Comparison of ENCODE assay signal across 8 mouse cellular contexts in genomic region chr12:111375559-111375958, GRCm38 (mm10). TPM values are rescaled to one million over a fixed set of nuclear protein-coding genes. Genes with fewer than 3 reads are reported as not detected.
A peak's percentile ranks its signal among the peaks of the same experiment; 100 is the strongest.
DNase-seq lines count a peak whose midpoint lies in the region; ATAC-seq and TF ChIP-seq lines count a peak whose summit lies in the region.
"Had no signal": no experiment of that assay in that cellular context is flagged by ENCODE, and none has a peak within 500 bp of the region (broad histone marks: within the 10 kb centered on the region; RNA-seq: fewer than 3 reads in every experiment).

No protein-coding gene starts in this region.

- peak overlapping the region; percentile 25; the same call in 1 of the 2 replicates for H3K27ac ChIP-seq in lung, embryonic 14.5 days (ENCODE audit: low read depth)
- H3K27ac ChIP-seq in forebrain, embryonic 14.5 days (ENCODE audit: low read depth, low read length) = no peak overlapping the region
- H3K27ac ChIP-seq in limb, embryonic 13.5 days = no peak overlapping the region
- peak overlapping the region; percentile 98 for H3K27ac ChIP-seq in small intestine, adult 2 months (ENCODE audit: insufficient read depth, low read depth, low read length)

- DNase-seq in lung, embryonic 14.5 days = no peak
- no peak for DNase-seq in lung, postnatal 25 days (ENCODE audit: low spot score)
- no peak for DNase-seq in forebrain, embryonic 14.5 days (ENCODE audit: low spot score)
- no peak for DNase-seq in right cerebral cortex, postnatal 10 days (ENCODE audit: low spot score in 2 of 2)
- DNase-seq in gastrocnemius, postnatal 4 days (ENCODE audit: low spot score in 2 of 2) = no peak

- TF ChIP-seq CTCF in lung, embryonic 14.5 days (IDR thresholded peaks at IDR 0.05; ENCODE audit: low read depth) = no peak
- TF ChIP-seq CTCF in small intestine, adult 2 months (IDR thresholded peaks at IDR 0.05; ENCODE audit: extremely low read depth, insufficient read length, insufficient replicate concordance, low read depth, low read length) = no peak

- no peaks in the 10 kb centered on the region for H3K9me3 ChIP-seq in lung, embryonic 14.5 days (ENCODE audit: low read depth, low read length)
- H3K9me3 ChIP-seq in forebrain, embryonic 14.5 days (replicated peaks; ENCODE audit: control insufficient read depth, low read length) = no peaks in the 10 kb centered on the region
- H3K9me3 ChIP-seq in limb, embryonic 13.5 days = no peaks in the 10 kb centered on the region

- WGBS in lung, embryonic 14.5 days = 27% methylated on average over 12 of the region's 12 CpGs
- WGBS in forebrain, embryonic 14.5 days = 71% methylated on average over 12 of the region's 12 CpGs
- 76% methylated on average over 12 of the region's 12 CpGs for WGBS in limb, embryonic 13.5 days
- 15% methylated on average over 12 of the region's 12 CpGs for WGBS in small intestine, adult 2 months

- peak overlapping the region; percentile 98 for H3K4me3 ChIP-seq in lung, embryonic 14.5 days (ENCODE audit: low read depth, low read length)
- H3K4me3 ChIP-seq in forebrain, embryonic 14.5 days (ENCODE audit: low read depth, low read length) = peak overlapping the region; percentile 97
- peak overlapping the region; percentile 97 for H3K4me3 ChIP-seq in limb, embryonic 13.5 days
- peak overlapping the region; percentile 68 for H3K4me3 ChIP-seq in small intestine, adult 2 months (ENCODE audit: low read depth, low read length)

- H3K27me3 ChIP-seq in lung, embryonic 14.5 days (ENCODE audit: insufficient read depth, low read length) = no peaks in the 10 kb centered on the region
- no peaks in the 10 kb centered on the region for H3K27me3 ChIP-seq in forebrain, embryonic 14.5 days (replicated peaks; ENCODE audit: control insufficient read depth, insufficient read depth, low read length)
- peaks cover 9% of the 10 kb centered on the region; the same call in 1 of the 2 replicates for H3K27me3 ChIP-seq in limb, embryonic 13.5 days
- H3K27me3 ChIP-seq in small intestine, adult 2 months (ENCODE audit: control insufficient read depth, insufficient read depth, low read length) = no peaks in the 10 kb centered on the region

- no peaks in the 10 kb centered on the region for H3K36me3 ChIP-seq in lung, embryonic 14.5 days (ENCODE audit: insufficient read depth)
- H3K36me3 ChIP-seq in forebrain, embryonic 14.5 days (ENCODE audit: control insufficient read depth, insufficient read depth, low read length) = no peaks in the 10 kb centered on the region
- H3K36me3 ChIP-seq in limb, embryonic 13.5 days = no peaks in the 10 kb centered on the region
- no peaks in the 10 kb centered on the region for H3K36me3 ChIP-seq in small intestine, adult 2 months (ENCODE audit: control insufficient read depth, insufficient read depth, low read length)

- peak overlapping the region; percentile 94 for H3K4me2 ChIP-seq in lung, embryonic 14.5 days
- H3K4me2 ChIP-seq in forebrain, embryonic 14.5 days (ENCODE audit: low read length) = peak overlapping the region; percentile 94
- H3K4me2 ChIP-seq in limb, embryonic 13.5 days (replicated peaks) = peak overlapping the region; percentile 94

- no peak for ATAC-seq in lung, embryonic 14.5 days (ENCODE audit: insufficient read depth)
- ATAC-seq in forebrain, embryonic 14.5 days = no peak
- no peak for ATAC-seq in limb, embryonic 13.5 days (ENCODE audit: low FRiP score, low read depth)

- peaks cover 10% of the 10 kb centered on the region; the same call in 1 of the 2 replicates for H3K4me1 ChIP-seq in lung, embryonic 14.5 days (ENCODE audit: insufficient read depth)
- peaks cover 10% of the 10 kb centered on the region for H3K4me1 ChIP-seq in forebrain, embryonic 14.5 days (ENCODE audit: control insufficient read depth, insufficient read depth, low read length)
- peaks cover 27% of the 10 kb centered on the region for H3K4me1 ChIP-seq in limb, embryonic 13.5 days
- peaks cover 11% of the 10 kb centered on the region for H3K4me1 ChIP-seq in small intestine, adult 2 months (ENCODE audit: control insufficient read depth, insufficient read depth, insufficient read length, low read length)

- peak overlapping the region; percentile 90 for H3K9ac ChIP-seq in lung, embryonic 14.5 days
- peak overlapping the region; percentile 92; the same call in 1 of the 2 replicates for H3K9ac ChIP-seq in forebrain, embryonic 14.5 days (ENCODE audit: low read length)
- peak overlapping the region; percentile 93 for H3K9ac ChIP-seq in limb, embryonic 13.5 days

- no peak for TF ChIP-seq POLR2A in small intestine, adult 2 months (IDR thresholded peaks at IDR 0.05; ENCODE audit: low read depth, low read length)

RNA-seq across cellular contexts. Expression of gene Cdc42bpb, which starts 2.0 kb away (rescaled TPM):
- polyA plus RNA-seq in lung, embryonic 14.5 days (2014; fragmentation: Nextera tagmentation; extraction: Ambion mirVana) = 45.1 and 47.5 TPM in 2 replicates
- 28.8 and 34.6 TPM in 2 replicates for polyA plus RNA-seq in forebrain, embryonic 14.5 days (2014; fragmentation: Nextera tagmentation; extraction: Ambion mirVana)
- 26.5 and 32.4 TPM in 2 replicates for polyA plus RNA-seq in limb, embryonic 13.5 days (2015; fragmentation: Nextera tagmentation; extraction: Ambion mirVana)
- 190 and 472 TPM in 2 replicates for polyA plus RNA-seq in small intestine, adult 2 months (2012; rRNA removed)
- total RNA-seq in gastrocnemius, postnatal 4 days (2021) = 10 to 100 TPM; 69.1 to 74.5 TPM

RNA-seq across cellular contexts. Expression of gene Lbhd2, which starts 31.1 kb away (rescaled TPM):
- polyA plus RNA-seq in lung, embryonic 14.5 days (2014; fragmentation: Nextera tagmentation; extraction: Ambion mirVana) = 0.50 and 0.68 TPM in 2 replicates
- 2.4 and 2.8 TPM in 2 replicates for polyA plus RNA-seq in forebrain, embryonic 14.5 days (2014; fragmentation: Nextera tagmentation; extraction: Ambion mirVana)
- 9.5 and 13.8 TPM in 2 replicates for polyA plus RNA-seq in limb, embryonic 13.5 days (2015; fragmentation: Nextera tagmentation; extraction: Ambion mirVana)
- polyA plus RNA-seq in small intestine, adult 2 months (2012; rRNA removed) = not detected in 2 replicates
- total RNA-seq in gastrocnemius, postnatal 4 days (2021) = under 1 TPM in 1 of 2 experiments, not detected in 1; 0.59 TPM
- total RNA-seq: hematopoietic stem cell, adult 5-6 weeks had no signal

RNA-seq across cellular contexts. Expression of gene Exoc3l4, which starts 41.3 kb away (rescaled TPM):
- polyA plus RNA-seq in lung, embryonic 14.5 days (2014; fragmentation: Nextera tagmentation; extraction: Ambion mirVana) = 10.3 and 10.7 TPM in 2 replicates
- polyA plus RNA-seq in forebrain, embryonic 14.5 days (2014; fragmentation: Nextera tagmentation; extraction: Ambion mirVana) = 2.2 and 2.7 TPM in 2 replicates
- polyA plus RNA-seq in limb, embryonic 13.5 days (2015; fragmentation: Nextera tagmentation; extraction: Ambion mirVana) = 6.6 and 6.9 TPM in 2 replicates
- 356 and 552 TPM in 2 replicates for polyA plus RNA-seq in small intestine, adult 2 months (2012; rRNA removed)
- total RNA-seq in gastrocnemius, postnatal 4 days (2021) = 1 to 10 TPM; 5.0 to 6.1 TPM

Comparison
In these comparisons a context has a peak if more than half of its experiments do, and no peak if none do; other contexts are left out.
1. H3K27ac ChIP-seq: peak in lung, embryonic 14.5 days (single experiment) and small intestine, adult 2 months (single experiment); none in forebrain, embryonic 14.5 days (single experiment) and limb, embryonic 13.5 days (single experiment).
2. RNA of gene Exoc3l4, which starts 41.3 kb away (polyA plus RNA-seq): 356 to 552 TPM in small intestine, adult 2 months; 10.3 to 10.7 TPM in lung, embryonic 14.5 days, 6.6 to 6.9 TPM in limb, embryonic 13.5 days and 2.2 to 2.7 TPM in forebrain, embryonic 14.5 days; every median in the first group is over 10 times any median in the second.
3. Peak in every context shown above with its lines, with median percentiles within 50 percentile points of each other: H3K4me2 ChIP-seq, H3K4me3 ChIP-seq and H3K9ac ChIP-seq.